Mouse (Mus musculus) 3134 (cell line): ENCODE results near the gene Zfp870.

ENCODE experiments used
- DNase-seq: peaks from one replicate; pipeline ENCODE4 v3.0.0-alpha.2; 2011; ENCODE audit warnings: low spot score; ENCODE audit not compliant: insufficient read length; ENCODE audit errors: extremely low read depth

Zfp870 gene

GRCm38 (mm10) chr17:32891239-32892180 lies at the start of gene Zfp870:
Gene Zfp870 (minus strand): TSS chr17:32891642.
- peak; percentile 66 for DNase-seq

GRCm38 (mm10) chr17:32939831-32940230 lies 48.4 kb upstream of the Zfp870 start:
- DNase-seq = no peak

- no peak for DNase-seq
Observed at GRCm38 (mm10) chr17:32927803-32928202, 36.4 kb upstream of the Zfp870 start.

GRCm38 (mm10) chr17:32924658-32925312 lies 33.3 kb upstream of the Zfp870 start:
- DNase-seq = no peak

GRCm38 (mm10) chr17:32923681-32924080 lies 32.2 kb upstream of the Zfp870 start:
- no peak for DNase-seq

GRCm38 (mm10) chr17:32919123-32919522 lies 27.7 kb upstream of the Zfp870 start:
- DNase-seq = no peak

- no peak for DNase-seq
Observed at GRCm38 (mm10) chr17:32917131-32917530, 25.7 kb upstream of the Zfp870 start, which contains the start of gene Cyp4f14. Gene Cyp4f14 (minus strand): TSS chr17:32917342.

- DNase-seq = no peak
Observed at GRCm38 (mm10) chr17:32916075-32916474, 24.6 kb upstream of the Zfp870 start.

GRCm38 (mm10) chr17:32906172-32906571 lies 14.7 kb upstream of the Zfp870 start:
- DNase-seq = no peak

- DNase-seq = no peak
Observed at GRCm38 (mm10) chr17:32905239-32905638, 13.8 kb upstream of the Zfp870 start.

GRCm38 (mm10) chr17:32904414-32904813 lies 13.0 kb upstream of the Zfp870 start:
- no peak for DNase-seq

- no peak for DNase-seq
Observed at GRCm38 (mm10) chr17:32901751-32902525, 10.5 kb upstream of the Zfp870 start.

- DNase-seq = no peak
Observed at GRCm38 (mm10) chr17:32895421-32895820, 4.0 kb upstream of the Zfp870 start.

GRCm38 (mm10) chr17:32893901-32894300 lies 2.5 kb upstream of the Zfp870 start:
- no peak for DNase-seq

GRCm38 (mm10) chr17:32890852-32891238 lies 597 bp downstream of the Zfp870 start:
- DNase-seq = no peak

GRCm38 (mm10) chr17:32889611-32890010 lies 1.8 kb downstream of the Zfp870 start:
- DNase-seq = no peak

GRCm38 (mm10) chr17:32880320-32881218 lies 10.9 kb downstream of the Zfp870 start:
- DNase-seq = no peak

- DNase-seq = no peak
Observed at GRCm38 (mm10) chr17:32878773-32879172, 12.7 kb downstream of the Zfp870 start.

GRCm38 (mm10) chr17:32877471-32878171 lies 13.8 kb downstream of the Zfp870 start:
- no peak for DNase-seq
